Comparison of ENCODE assay signal across 20 mouse cellular contexts in the genomic region with DNA sequence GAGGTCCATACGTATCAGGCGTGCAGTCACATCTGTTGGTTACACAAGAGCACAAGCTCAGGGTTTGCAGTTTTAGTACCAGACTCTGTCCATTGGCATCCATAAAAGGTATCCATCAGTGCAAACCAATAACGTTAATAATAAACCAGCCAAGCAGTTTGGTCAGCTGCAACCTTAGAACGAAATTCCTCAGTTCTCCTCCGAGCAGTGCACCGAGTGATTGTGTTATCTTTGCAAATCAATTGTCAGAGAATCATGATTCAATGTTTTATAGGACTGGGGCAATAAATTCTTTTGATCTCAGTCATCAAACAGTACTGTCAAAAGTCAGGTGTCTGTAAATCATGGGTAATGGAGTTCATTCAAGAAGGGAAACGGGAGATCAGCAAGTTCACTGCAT. TPM values are rescaled to one million over a fixed set of nuclear protein-coding genes. Genes with fewer than 3 reads are reported as not detected.
"Had no signal": no experiment of that assay in that cellular context is flagged by ENCODE, and none has a peak within 500 bp of the region (broad histone marks: within the 10 kb centered on the region; RNA-seq: fewer than 3 reads in every experiment).

No protein-coding gene starts in this region.

- H3K4me2 ChIP-seq: lung, embryonic 14.5 days; midbrain, embryonic 12.5 days; neural tube, embryonic 13.5 days; neural tube, embryonic 15.5 days had no signal

- H3K9ac ChIP-seq: lung, embryonic 14.5 days; midbrain, embryonic 12.5 days; neural tube, embryonic 13.5 days; neural tube, embryonic 15.5 days had no signal

- H3K27me3 ChIP-seq: midbrain, embryonic 12.5 days; neural tube, embryonic 13.5 days; neural tube, embryonic 15.5 days had no signal

- H3K4me3 ChIP-seq: midbrain, embryonic 10.5 days; midbrain, embryonic 12.5 days; myocyte; neural tube, embryonic 13.5 days; neural tube, embryonic 15.5 days had no signal

- H3K9me3 ChIP-seq: midbrain, embryonic 10.5 days; midbrain, embryonic 12.5 days; neural tube, embryonic 13.5 days; neural tube, embryonic 15.5 days had no signal

- H3K4me1 ChIP-seq: midbrain, embryonic 10.5 days; midbrain, embryonic 12.5 days; neural tube, embryonic 13.5 days; neural tube, embryonic 15.5 days had no signal

- ATAC-seq: midbrain, embryonic 16.5 days had no signal

- H3K36me3 ChIP-seq: midbrain, embryonic 10.5 days; midbrain, embryonic 12.5 days; neural tube, embryonic 13.5 days; neural tube, embryonic 15.5 days had no signal

- DNase-seq: lung, adult 18-20 months; lung, embryonic 14.5 days; lung, postnatal 10 days; lung, postnatal 4 days; midbrain, embryonic 14.5 days; retina, postnatal 1 day; right cerebral cortex, adult 18-20 months; right cerebral cortex, postnatal 25 days; right cerebral cortex, postnatal 4 days; thymus, adult 18-20 months; thymus, postnatal 14 days; thymus, postnatal 36 days had no signal

- H3K27ac ChIP-seq: midbrain, embryonic 10.5 days; midbrain, embryonic 12.5 days; neural tube, embryonic 13.5 days; neural tube, embryonic 15.5 days had no signal

RNA-seq across cellular contexts. Expression of a gene that starts 12.4 kb away (rescaled TPM):
- total RNA-seq: megakaryocyte-erythroid progenitor cell, adult 5-6 weeks had no signal
- polyA plus RNA-seq: thymus, postnatal 0 days had no signal
